Mouse (Mus musculus) CD8-positive naive resting alpha-beta T cell, adult 2 months (primary cell): Measurements from ENCODE around the gene Grap.
A peak's percentile ranks its signal among the peaks of the same experiment; 100 is the strongest.
"Not testable (repeated sequence)": the region's sequence is repeated elsewhere in the genome, so short reads cannot be mapped to it uniquely, and the experiment has no call there.

ENCODE experiments used
- DNase-seq, 2 experiments: peaks; one replicate each; pipeline ENCODE4 v3.0.0; 2022; ENCODE audit warnings: low read depth in 2 of 2, low spot score in 2 of 2

Gene Grap

DNA sequence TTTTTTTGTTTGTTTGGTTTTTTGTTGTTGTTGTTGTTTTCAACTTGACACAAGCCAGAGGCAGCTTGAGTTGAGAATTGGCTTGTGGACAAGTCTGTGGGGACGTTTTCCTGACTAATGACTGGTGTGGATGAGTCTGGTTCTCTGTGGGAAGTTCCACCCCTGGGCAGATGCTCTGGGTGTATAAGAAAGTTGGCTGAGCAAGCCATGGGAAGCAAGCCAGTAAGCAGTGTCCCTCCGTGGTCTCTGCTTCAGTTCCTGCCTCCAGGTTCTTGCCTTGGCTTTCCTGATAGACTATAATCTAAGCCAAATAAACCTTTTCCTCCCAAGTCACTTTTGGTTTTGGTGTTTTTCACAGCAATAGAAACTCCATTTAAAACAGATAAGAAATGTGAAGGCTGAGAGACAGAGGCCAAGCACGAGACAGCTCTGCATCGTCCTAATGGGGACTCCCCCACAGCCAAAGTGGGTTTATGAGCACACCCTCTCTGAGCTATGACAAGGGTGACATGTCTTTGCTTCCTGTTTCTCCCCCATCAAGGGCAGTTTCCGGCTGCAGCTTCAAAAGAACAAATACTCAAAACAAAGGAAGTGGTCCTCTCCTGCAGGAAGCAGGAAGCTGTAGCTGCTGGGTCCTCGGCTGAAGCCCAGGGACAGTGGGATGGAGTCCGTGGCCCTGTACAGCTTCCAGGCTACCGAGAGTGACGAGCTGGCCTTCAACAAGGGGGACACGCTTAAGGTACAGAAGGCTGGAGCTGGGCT, at the start of gene Grap:
Gene Grap, plus strand, starts transcription at position 580 of the 762 bp plus-strand sequence.
- DNase-seq = peak; percentile 80 to 81

DNA sequence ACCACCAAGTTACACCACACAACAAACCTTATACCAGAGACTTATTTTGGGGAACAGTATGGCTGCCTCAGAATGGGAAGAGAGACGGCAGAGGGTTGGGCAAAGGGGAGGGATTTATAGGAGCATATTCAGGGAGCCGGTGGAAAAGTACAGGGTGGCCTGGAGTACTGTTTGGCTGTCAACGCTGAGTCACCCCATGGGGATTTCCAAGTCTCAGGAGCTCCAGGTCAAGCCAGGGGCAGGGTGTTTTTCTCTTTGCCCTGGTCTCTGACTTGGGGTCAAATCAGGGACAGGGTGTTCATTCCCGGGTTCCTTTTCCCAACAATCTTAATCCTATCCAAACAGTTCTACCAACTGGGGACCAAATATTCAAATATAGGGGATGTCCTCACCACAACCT, 45.0 kb upstream of the Grap start:
- DNase-seq = no peak

DNA sequence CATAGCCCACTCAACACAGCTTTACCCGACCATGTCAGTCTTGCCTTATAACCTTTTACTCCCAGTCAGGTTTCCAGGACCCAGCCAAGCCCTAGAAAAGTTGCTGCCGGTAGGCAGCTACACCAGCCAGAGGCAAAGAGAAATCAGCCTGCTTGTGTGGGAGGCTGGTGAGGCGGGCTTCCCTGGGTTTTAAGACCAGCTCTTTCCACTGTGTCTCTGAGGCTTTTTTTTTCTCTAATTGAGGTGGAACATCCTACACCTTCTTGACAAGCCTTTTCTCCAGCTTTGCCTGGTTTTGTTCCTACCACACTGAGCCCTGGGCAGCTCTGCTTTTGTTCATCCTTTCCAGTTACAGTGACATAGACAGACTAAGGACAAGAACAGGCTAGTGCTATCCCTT, 41.9 kb upstream of the Grap start:
- no peak for DNase-seq

DNA sequence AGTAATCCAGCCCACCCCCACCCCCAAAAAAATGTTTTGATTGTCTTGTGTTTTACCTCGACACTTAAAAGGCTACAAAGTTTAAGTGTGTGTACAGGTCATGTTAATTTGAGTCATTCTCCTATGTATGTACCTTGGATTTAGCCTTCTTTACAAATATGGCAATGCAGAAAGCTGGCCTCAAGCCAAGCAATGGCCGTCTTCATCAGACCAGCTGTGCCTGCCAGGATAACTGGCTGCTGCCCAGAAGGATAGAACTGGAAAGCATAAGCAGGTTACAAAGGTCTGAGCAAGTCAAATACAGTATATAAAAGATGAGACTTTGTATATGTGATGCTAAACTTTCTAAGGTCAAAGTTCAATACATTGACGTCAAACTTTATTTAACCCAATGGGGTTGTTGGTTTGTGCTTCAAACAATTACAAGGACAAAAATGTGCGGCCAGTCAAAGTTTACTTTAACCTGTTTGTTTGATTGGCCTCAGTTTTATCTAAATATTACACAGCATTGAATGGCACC, 40.9 kb upstream of the Grap start:
- DNase-seq = no peak

DNA sequence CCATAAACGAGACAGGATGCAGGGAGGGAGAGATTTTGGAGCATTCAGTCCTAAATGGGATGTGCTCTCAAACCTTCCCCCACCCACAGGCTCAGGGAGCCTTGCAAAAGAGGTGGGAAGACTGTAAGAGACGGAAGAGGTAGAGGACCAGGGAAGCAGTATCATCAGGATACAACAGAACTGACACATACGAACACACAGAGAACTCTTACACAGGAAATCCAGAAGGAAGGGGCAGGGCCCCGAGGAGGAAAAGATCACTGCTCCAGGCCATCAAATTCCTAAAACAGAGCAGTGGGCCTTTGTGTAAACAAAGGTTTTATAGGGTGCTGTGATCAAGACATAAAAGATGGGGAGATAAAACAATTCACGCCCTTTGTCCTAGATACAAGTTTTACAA, 38.7 kb upstream of the Grap start:
- DNase-seq = no peak

DNA sequence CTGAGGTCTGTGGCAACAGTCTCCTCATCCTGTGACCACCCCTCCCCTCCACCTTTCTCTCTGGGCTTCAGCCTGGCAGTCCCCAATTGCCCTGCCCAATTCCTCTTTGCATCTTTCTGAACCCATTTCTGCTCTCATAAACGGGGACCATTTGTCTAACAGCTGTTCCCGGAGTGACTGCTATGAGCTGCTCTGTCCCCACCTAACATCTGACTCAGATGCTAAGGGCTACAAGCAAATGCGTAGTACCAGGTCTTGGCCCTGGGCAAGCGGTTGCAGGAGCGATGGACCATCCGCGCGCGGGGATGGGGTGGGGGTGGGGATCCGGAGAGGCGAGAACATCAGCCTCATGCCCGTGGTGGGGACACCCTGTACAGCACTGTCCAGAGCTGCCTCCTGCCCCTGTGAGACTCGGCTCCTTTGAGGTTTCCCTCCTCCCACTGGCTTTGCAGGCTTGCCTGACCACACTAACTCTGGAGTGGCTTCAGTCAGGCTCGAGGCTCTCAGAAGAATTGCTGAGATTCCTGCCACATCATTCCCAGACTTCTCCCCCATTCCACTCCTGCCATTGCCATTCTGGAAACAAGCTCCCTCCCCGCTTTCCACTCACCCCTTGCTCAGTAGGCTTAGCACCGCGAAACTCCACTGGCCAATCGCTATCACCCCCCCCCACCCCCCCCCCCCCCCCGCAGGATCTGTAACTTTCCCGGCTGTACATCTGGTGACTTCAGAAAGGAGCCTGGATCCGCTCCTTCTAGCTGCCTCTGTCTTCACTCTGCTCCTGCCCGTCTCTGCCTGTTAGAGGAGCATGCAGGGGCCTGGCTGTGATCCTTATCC, 37.2 kb upstream of the Grap start:
- DNase-seq = no peak

DNA sequence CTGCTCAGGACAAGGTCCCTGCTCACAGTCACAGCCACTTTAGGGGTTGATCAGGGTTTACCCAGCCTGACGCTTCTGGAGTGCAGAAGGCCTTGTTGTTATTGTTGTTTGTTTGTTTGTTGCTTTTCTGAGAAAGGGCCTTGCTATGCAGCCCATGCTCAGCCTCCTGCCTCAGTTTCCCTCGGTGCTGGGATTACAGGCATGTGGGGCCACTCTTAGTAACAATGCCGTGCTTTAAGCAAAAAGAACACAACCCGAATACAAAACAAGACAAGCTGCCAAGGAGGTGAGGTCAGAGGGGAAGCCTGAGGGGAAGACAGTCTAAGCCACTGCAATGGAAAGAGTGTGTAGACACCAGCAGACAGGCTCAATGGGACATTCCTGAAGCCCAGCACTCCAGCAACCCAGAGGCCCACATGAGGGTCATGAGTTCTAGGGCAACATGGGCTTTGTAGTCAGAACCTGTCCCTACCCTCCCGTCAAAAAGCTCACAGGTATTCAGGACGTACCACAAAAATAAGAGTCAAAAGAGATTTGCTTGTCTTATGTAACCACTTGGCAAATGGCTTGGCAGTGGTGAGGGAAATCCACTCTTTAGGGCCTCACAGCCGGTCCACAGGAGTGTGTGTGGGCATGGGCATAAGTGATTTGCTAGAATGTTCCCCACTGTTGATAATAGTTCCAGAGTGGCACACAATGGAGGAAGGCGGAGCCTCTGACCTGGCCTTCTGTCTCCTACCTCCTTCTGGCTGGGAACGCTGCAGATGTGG, 36.4 kb upstream of the Grap start:
- no peak for DNase-seq

DNA sequence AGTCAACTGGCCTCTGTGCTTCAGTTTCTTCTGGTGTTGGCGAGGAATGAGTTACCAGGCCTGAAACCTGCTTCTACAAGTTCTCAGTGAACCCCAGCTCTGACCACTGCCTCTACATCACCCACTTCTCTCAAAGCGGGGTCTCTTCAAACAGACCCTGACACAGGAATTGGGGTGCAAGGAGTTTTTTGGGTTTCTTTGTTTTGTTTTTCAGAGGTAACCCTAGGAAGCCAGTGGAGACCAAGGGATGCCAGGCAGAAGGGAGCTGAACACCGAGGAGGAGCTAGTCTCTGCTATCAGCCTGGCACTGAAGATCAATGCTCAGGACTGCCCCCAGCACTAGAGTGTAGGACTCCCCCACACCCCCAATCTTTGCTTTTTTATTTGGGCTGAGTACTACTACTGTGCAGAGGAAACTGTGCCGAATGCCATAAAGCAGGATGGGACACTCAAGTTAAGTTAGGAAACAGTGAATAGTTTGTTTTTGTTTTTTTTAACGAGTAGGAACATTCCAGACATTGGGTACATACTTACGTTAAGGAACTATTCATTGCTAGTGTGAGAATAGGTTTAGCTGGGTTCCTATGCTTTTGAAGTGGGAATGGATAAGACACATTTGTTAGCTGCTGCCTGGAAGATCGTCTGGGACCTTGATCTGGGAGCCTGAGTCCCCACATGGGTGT, 35.6 kb upstream of the Grap start:
- DNase-seq = no peak

DNA sequence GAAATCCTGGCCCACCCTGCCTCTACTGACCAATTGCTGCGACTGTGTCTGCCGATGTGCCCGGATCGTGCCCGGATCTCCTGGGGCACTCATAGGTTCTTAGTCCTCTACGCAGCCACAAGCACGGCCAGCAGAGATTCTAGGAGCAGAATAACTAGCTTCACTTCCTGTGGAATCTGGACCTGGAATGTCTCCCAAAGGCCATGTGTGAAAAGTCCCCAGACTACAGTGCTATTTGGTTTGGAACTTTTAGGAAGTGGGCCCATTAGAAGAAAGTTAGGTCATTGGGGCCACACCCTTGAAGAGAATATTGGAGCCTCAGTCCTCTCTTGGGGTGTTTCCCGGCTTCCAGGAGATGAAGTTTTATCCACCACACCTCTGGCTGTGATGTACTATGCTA, 34.9 kb upstream of the Grap start:
- DNase-seq = no peak

DNA sequence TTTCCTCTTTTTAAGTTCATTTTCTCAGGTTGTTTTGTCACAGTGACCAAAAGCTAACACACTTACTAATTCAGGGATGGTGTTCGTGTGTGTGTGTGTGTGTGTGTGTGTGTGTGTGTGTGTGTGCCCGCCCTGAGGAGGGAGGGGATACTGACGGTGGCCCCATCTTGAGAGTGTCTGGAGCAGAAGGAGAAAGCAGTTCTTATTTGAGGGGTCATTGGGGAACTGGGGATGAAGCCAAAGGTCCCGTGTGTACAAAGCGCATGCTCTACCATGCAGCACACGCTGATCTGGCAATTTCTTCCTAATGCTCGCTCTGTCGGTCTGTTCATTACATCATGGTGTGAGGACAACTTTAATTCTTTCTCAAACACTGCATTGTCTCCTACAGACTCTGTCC, 34.5 kb upstream of the Grap start:
- DNase-seq = no peak

DNA sequence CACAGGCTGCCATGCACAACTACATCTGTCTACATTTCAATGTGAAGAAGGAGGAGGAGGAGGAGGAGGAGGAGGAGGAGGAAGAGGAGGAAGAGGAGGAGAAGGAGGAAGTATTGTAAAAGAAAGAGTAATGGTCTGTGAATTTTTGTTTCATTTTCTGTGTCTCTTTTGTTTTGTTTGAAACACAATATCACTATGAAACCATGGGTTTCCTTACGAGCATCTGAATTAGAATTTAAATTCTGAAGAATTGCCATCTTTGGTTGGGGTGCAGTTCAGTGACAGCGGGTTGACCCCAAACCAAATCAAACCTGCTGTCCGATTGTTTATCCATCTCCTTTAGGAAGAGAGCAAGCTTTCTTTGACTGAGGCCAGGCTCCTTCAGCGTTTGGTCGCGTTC, 33.7 kb upstream of the Grap start:
- no peak for DNase-seq

DNA sequence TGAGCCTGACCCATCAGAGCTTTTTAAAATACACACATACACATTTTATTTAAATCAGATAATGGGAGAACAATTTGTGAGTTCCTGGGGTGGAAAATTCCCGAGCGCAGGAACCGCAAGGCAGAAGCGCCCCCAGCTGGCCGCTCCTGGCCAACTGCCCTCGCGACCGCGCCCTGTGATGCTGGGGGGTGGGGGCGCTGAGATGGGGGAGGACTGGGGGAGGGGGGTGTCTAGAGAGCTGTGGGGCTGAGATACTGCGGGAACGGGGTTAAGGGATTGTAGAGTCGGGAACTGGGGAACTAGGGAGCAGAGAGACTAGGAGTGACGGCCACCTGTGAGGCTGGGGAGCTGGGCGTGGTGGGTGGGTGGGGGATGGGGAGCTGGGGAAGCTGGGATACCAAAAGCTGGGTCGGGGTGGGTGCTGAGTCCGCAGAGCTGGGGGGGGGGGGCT, 33.2 kb upstream of the Grap start:
- DNase-seq = no peak

DNA sequence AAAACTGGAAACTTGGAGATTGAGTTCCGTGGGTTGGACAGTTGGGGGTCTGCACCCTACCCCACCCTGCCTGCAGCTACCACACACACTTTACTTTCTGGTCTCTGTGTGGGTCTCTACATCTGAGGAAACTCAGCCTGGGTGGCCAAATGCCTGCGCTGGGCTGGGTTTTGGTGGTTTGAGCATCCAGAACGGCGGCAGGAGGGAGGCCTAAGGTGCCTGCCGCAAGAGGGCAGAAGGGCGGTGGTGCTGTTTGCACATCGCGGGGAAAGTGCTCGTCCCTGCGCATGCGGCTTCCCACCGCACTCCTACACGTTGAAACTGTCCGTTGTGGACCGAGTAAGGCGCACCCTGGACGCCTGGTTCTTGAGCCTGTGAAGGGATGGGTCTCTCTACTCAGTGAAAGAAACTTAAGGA, 32.8 kb upstream of the Grap start:
- DNase-seq = peak; percentile 43 to 56

DNA sequence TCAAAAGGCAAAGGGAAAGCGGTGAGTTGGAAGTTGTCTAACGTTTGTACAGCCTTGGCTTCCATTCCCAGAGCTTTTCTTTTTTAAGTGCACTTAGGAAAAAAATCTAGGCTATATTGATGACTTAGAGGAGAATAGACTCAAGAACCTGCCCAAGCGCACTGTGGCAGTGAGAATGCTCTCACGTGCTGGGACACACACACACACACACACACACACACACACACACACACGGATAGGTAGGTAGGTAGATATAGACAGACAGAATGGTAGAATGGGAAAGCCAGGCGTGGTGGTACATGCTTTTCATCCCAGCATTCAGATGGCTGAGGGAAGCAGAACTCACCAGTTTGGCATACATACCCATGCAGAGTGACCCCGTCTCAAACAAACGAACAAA, 32.3 kb upstream of the Grap start:
- DNase-seq = no peak

DNA sequence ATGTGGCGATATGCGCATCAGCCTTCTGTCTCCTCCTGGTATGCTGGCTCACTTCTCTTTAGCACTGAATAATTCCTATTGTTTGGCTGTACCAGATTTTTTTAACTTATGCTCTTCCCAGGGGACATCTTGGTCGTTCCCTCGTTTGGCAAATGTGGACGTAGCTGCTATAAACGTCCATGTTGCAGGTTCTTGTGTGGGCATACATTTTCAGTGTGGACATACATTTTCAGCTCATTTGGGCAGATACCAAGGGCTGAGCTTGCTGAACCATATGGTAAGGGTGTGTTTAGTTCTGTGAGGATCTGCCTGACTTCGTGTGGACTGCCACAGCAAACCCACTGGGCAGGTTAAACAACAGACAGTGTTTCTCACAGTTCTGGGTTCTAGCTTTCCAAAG, 27.9 kb upstream of the Grap start:
- DNase-seq = no peak

DNA sequence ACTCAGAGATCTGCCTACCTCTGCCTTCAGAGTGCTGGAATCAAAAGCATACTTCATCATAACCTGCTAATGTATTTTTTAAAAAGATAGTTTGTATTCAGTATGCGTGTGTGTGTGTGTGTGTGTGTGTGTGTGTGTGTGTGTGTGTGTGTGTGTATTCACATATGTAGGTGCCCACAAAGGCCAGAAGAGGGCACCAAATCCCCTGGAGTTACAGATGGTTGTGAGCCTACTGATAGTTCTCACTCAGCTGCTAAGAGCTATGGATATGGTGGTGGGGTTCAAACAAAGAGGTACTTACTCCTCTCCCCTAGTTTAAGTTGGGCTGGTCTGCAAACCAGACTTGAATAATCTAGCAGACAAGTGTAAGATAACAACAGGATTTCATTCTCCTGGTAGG, 26.6 kb upstream of the Grap start:
- DNase-seq = no peak

DNA sequence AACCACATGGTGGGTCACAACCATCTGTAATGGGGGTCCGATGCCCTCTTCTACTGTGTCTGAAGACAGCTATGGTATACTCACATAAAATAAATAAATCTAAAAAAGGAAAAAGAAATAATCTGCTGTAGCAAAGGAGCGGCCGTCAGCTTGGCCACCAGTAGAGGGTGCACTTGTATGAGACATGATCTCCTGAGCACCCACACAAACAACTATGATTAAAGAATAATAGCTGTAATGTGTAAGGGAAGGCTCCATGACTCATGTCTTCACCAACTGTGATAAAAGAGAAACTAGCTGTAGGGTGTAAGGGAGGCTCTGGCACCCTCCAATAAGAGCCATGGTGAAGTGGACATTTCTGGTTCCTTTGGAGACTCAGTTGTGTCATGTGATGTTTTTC, 23.4 kb upstream of the Grap start:
- DNase-seq = peak in 1 of 2 experiments; percentile 51

DNA sequence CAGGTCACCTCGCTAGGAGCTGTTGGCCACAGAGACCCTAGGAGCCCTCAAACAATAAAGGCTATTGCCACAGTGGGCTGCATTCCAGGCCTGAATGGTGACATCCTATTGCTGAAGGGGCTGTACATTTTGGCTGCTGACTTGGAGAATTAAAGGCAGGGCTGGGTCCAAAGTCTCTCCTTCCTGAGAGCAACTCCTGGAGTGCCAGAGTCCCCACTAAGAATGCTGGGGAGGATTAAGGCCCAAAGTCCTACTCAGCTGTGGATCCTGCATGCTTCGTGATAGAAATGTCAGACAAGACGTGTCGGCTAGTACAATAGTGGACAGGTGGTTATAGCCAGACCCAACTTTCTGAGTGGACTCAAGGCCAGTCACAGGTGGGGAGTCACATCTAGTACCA, 16.8 kb upstream of the Grap start:
- DNase-seq = not testable (repeated sequence)

DNA sequence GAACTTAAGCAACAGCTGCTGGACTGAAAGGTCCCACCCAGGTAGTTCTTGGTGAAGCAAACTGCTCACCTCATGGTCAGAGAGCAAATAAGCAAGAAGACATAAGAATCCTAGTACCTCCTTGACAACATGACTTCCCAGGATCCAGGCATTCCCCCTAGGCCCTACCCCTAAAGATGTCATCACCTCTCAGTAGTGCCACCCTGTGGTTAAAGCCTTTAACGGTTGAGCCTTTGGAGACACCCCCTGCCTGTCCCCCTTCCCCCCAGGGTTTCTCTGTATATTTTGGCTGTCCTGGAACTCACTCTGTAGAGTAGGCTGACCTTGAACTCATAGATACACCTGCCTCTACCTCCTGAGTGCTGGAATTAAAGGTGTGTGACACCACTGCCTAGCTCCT, 15.7 kb upstream of the Grap start:
- no peak for DNase-seq

DNA sequence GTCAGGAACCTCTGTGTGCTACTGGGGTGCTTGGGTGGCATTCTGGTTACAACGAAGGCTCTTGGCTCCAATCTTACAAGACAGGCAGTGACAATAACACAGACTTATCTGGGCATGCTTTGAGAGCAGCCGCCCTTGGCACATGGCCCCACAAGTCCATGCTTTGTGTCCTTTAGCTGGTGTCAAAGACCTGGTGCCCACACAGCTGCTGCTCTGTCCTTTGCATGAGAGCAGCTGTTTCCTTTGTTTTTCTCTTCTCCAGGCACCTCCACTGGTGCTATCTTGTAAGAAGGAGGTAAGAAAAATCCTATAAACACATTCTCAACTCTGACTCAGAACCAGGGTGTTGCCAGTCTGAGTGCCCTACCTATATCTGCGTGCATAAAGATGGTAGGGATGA, 15.2 kb upstream of the Grap start:
- DNase-seq = no peak
